Mouse (Mus musculus) left cerebral cortex, adult 11 months (tissue): ENCODE measurements around the gene Map1s.
A peak's percentile ranks its signal among the peaks of the same experiment; 100 is the strongest.

Experiments used
- DNase-seq: peaks from one replicate; pipeline ENCODE4 v3.0.0; 2022; ENCODE audit warnings: low spot score

Map1s gene

DNA sequence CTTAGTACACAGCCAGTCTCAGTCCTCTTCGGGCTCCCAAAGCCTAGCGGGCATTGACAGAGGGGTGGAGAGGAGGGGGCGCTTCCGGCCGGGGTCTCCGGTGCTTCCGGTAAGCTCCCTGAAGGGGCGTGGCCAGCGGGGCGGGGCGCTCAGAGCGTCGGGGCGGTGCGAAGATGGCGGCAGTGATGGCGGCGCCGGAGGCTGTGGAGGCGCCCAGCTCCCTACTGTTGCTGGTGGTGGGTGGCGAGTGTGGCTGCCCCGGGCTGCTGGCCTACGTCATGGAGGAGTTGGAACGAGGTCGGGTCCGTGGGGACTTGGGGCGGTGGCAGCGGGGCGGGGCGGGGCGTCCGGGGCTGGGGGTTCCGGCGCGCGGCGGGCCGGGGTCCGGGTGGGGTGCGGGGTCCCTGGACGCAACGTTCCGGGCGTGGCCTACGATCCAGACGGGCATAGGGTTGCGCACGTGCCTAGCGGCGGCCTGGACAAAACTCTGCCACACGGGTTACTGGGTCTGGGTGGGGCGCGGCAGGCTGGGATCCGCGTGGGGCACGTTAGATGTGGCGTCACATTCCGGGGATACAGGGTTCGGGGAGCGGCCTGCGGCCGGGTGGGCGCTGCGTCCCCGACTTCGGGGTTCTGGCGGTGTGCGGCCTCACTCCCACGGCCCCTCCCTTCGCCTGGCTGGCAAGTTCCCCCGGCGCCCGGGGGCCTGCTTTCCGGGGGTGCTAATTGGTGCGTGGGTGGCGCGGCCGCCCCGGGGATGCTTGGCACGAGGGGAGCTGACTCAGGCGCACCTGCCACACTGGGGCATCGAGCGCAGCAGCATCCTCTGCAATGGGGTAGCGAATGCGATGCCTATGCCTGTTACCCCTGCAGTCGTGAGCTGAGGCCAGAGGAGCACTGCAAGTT is at the start of gene Map1s:
Gene Map1s (plus strand): TSS at position 102 of the 906 bp plus-strand sequence.
- DNase-seq = peak; percentile 68

- no peak for DNase-seq
Measured at GRCm38 (mm10) chr8:70856028-70856427, 49.7 kb upstream of the Map1s start.

- no peak for DNase-seq
Measured at GRCm38 (mm10) chr8:70856541-70857197, 49.1 kb upstream of the Map1s start.

- DNase-seq = no peak
Measured at GRCm38 (mm10) chr8:70857516-70857915, 48.2 kb upstream of the Map1s start.

GRCm38 (mm10) chr8:70862824-70863641 is 42.7 kb upstream of the Map1s start, which contains the start of gene Kcnn1:
Kcnn1 (minus strand) TSS chr8:70863258.
- no peak for DNase-seq

DNA sequence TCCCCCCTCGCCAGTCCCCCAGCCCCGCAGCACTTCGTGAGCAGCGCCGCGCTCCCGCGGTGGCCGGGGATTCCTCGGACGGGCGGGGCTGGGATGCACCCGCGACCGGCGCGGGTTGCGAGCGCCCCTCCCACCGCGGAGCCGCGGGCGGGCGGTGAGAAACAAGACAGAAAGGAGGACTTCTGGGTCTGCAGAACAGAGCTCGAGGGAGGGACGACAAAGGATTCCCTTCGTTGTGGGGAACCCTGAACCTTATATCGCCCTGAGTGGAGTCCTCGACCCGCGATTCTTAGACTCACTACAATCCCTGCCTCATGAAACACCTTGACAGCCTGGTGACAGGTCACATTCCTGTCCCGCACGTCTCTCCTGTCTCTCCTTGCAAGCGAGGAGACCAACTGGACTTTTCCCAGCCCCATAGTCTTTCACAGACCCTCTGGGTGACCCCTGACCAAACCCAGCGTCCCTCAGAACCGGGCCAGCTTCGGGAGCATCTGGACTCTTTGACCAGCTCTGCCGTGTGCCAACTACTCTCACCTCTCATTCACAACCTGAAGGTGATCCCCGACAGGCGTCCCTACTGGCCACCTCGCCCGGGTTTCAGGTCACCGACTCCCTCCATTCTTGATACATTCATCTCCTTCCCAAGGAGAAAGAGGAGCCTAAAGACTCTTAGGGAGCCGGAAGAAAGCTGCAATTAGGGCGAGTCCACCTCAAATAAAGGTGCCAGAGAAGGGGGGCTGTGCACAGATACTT is 41.6 kb upstream of the Map1s start:
- no peak for DNase-seq

DNA sequence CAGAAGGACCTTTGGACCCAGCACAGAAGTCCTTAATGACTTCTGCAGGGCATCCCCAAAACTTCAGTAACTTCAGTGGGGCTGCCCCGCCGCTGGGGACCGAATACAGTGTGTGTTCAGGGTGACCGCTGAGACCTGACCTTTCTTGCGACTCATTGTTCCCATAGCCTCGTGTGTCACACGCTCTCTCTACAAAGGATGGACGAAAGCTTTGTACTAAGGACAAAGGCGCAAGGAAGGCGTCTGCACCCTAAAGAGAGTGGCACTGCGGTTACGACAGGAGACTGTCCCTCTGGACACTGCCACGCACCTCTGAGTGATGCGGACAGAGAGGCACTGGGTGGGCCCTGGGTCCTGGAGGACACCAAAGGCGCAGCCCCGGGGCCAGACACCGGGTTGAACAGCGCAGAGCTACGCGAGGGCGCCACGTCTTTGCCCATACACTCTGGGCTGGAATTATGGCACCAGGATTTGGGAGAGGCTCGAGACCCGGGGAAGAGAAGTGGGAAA is 41.0 kb upstream of the Map1s start:
- no peak for DNase-seq

DNA sequence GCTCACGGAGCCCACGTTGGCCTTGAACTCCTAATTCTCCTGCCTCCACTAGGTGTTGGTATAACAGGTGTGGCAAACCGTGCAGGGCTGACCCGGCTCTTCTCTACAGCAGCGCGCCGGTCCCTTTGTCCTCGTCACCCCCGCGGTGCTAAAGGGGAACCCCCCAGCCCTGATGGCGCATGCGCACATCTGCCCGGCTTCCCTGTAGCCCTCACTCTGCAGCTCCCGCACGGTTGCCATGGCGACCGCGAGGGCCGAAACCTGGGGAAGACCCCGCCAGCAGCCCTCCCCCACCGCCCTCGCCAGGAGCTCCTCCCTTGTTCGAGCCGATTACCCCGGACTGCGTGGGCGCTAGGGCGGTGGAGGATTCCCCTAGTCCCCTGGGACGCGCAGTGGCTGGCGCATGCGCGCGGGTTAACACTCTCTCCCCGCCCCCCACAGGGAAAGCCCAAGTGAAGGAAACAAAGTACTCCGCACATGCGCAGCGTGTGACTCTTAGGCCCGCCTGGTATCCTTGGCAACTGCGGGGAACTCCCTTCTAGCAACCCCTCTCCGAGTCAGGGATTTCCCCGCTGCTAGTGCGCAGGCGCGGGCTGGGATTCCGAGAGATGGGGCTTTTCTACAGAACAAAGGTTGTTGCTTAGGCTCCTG is 40.3 kb upstream of the Map1s start:
- peak; percentile 99 for DNase-seq

- no peak for DNase-seq
Measured at GRCm38 (mm10) chr8:70866001-70866520, 39.7 kb upstream of the Map1s start.

- DNase-seq = no peak
Measured at GRCm38 (mm10) chr8:70866566-70866965, 39.2 kb upstream of the Map1s start.

GRCm38 (mm10) chr8:70868559-70869198 is 37.1 kb upstream of the Map1s start:
- DNase-seq = no peak

DNA sequence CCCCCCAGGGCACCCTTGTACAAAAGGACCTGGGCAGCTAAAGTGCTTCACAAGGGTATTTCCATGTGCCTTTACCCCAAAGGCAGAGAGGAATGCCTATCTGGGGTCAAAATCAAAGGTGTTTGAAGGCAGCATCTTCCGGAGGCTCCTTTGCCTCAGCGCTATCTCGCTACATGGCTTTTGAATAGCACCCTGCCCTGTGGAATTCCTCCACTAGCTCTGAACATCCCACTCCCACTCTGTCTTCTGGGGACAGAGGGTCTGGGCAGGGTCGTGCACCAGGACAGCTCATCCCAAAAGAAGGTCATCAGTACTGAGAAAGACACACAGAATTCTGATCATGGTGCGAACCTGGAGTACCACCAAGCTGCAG is 36.5 kb upstream of the Map1s start:
- no peak for DNase-seq

GRCm38 (mm10) chr8:70869601-70870041 is 36.1 kb upstream of the Map1s start:
- peak; percentile 75 for DNase-seq

GRCm38 (mm10) chr8:70871195-70871807 is 34.4 kb upstream of the Map1s start:
- DNase-seq = no peak

DNA sequence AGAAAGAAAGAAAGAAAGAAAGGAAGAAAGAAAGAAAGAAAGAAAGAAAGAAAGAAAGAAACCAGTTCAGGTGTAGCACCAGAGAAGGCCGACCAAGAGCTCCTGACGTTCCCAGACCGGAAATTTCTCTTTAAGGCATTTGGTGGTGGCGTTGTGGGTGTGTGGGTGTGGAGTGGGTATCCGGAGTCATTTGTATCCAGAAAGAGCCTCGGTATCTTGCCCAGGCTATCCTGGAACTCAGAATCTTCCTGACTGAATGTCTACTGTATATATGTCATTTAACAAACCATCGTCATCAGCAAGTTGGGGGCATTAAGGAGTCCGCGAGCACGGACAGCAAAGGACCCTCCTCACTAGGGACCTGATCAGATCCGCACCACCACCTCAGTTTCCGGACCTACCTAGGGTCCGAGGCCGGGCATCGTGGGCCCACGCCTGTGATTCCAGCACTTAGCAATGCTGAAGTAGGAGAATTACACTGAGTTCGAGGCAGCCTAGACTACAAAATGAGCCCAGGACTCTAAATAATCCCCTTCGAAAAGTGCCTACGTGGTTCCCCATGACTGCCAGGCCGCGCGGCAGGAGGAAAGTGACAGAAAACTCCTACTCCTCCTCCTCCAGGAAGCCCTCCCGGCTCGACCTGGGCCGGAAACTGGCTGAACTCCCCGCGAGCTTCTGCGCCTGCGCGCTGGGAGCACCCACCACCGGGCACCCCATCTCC is 32.9 kb upstream of the Map1s start:
- DNase-seq = no peak

DNA sequence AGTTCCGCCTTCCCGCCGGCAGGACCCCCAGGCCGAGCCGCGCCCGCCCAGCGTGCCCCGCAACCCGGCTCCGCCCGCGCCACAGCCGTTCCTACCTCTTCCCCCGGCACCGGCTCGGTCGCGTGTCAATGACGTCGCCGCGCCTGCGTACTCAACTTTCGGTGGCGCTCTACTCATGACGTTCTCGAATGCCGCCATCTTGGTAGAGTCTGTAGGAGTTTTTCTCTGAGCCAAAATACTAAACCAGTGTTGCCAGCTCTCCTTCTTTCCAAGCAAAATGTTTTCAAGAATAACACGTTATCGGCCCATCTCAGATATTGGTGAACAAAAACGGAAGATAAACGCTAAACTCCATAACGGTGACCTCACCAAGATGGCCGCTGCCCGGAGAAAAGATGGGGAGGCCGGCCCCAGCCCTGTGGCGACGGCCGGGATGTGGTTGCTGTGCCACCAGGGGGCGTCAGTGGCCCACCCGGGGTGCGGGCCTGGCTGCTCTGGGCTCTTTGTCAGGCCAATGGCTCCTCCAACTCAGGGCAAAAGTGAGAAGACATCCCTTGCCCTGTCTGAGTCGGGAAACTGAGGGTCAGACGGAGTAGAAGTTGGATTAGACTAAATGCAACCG is 32.3 kb upstream of the Map1s start, which contains the start of gene Ccdc124:
Gene Ccdc124 (minus strand): TSS at position 572 of the 622 bp plus-strand sequence.
- DNase-seq = peak; percentile 93

GRCm38 (mm10) chr8:70874441-70874840 is 31.3 kb upstream of the Map1s start:
- no peak for DNase-seq

- DNase-seq = no peak
Measured at GRCm38 (mm10) chr8:70876382-70876781, 29.4 kb upstream of the Map1s start.
